Mouse (Mus musculus) urinary bladder, adult 2 months (tissue): Measurements from ENCODE around the gene Ap1g1. TPM values are rescaled to one million over a fixed set of nuclear protein-coding genes. Genes with fewer than 3 reads are reported as not detected.
"Not testable (repeated sequence)": the region's sequence is repeated elsewhere in the genome, so short reads cannot be mapped to it uniquely, and the experiment has no call there.

ENCODE experiments used
- DNase-seq: peaks from one replicate; pipeline ENCODE4 v3.0.0; 2022; ENCODE audit warnings: low spot score
- polyA plus RNA-seq: library from polyadenylated mRNA; depleted of rRNA; stranded (reverse); fragments of >200 nt; gene quantifications from 2 replicates; pipeline ENCODE4 v1.2.3, GENCODE M21; 2012; rRNA removed

The Ap1g1 gene
- polyA plus RNA-seq, 1 experiment, result 58.7 TPM

DNA sequence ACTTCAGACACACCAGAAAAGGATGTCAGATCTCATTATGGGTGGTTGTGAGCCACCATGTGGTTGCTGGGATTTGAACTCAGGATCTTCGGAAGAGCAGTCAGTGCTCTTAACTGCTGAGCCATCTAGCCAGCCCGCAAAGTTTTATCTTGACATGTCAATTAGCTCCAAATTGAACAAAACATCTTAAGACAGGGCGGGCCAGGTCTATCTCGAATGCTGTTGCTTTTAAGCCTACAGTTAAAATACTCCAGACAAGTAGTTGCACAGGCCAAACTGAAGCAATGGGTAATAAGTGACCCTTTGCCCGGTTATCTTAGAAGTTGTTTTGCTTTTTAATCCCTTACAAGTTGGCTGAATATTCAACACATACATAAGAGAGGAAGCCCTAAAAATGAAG, 88.3 kb downstream of the Ap1g1 start:
- no peak for DNase-seq

DNA sequence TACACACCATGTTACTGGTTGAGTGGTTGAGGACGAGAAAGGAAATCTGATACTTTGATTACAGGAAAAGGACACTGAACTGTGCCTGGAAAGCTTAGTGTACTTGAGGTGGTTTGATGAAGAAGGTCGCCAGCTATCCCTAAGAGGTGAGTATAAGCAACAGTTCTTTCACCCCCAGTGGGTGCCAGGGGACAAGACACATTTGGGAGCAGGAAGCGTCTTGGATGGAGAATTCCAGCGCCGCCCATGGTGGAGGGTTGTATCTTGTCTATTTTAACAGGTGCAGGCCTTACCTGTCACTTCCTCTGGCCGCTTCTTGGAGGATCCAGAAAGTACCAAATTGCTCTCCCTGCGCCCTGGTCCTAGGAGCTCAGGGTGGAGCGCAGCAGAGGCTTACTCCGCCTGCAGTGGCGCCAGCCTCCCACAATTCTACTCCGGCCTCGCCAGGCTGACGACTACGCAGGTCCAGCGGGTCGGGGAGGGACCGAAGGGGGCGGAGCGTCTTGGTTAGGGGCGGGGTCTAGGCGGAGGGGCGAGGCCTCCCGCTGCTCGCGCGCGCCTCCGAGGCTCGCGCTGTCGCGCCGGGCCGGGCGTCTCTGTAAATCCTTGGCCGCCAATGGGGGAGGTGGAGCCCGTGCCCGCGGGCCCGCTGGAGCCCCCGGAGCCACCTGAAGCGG, 89.8 kb downstream of the Ap1g1 start, which contains the start of gene Phlpp2:
Gene Phlpp2, plus strand, starts transcription at position 540 of the 677 bp plus-strand sequence.
- peak; percentile 89 for DNase-seq

DNA sequence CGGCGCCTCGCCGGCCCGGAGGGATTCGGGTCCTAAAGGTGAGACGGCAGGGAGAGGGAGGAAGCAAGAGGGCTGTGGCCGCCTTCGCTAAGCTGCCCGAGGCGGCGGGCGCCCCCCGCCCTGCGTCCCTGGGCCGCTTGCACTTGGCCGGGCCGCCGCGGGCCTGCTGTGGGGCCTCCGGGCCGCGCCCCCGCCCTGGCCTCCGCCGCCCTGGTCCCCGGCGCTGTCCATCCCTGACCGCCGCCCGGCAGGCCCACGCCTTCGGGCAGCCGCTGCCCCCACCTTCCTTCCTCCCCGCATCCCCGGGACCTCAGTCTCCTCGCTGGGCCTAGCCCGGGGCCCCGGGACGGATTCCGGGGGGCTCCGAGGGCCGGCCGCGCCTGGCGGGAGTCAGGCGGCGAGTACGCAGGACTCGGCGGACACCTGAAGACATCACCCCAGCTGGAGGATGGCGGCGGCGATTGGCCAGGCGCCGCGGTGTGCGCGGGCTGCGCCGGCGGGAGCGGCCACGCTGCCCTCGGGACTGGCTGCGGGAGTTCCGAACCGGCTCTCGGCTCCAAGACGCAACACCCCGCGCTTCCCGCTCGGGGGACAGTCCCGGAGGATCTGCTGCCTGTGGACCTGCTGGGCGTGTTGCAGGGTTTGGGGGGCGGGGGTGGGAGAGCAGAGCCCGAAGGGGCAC, 90.5 kb downstream of the Ap1g1 start:
- DNase-seq, result no peak

DNA sequence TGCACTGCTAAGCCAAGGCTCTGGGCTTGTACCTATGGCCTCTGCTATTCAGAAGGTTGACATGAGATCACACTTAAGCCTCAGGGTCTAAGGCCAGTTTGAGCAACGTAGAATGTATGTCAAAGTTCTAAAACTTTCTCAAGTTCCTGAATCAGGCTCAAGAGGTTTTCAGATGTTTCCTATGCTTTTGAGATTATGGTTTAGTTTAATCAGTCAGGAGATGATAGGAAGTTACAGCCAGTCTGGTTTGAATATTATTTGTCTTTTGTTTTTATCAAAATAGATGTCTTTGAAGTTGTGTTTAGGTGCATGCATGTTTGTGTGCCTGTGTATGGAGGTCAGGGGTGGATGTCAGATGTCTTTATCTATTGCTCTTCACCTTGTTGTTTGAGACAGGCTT, 92.7 kb downstream of the Ap1g1 start:
- DNase-seq, result no peak

DNA sequence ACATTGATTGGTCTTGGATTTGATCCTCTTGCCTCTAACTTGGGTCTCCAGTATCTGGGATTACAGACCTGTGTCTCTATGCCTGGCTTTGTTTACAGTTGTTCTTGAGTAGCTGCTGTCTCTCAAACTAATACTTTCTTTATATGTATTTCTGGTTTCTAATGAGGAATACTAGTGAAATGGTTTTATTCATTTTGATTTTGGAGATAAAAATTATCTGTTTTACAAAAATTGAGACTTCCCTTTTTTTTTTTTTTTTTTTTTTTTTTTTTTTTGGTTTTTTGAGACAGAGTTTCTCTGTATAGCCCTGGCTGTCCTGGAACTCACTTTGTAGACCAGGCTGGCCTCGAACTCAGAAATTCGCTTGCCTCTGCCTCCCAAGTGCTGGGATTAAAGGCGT, 95.4 kb downstream of the Ap1g1 start:
- not testable (repeated sequence) for DNase-seq

DNA sequence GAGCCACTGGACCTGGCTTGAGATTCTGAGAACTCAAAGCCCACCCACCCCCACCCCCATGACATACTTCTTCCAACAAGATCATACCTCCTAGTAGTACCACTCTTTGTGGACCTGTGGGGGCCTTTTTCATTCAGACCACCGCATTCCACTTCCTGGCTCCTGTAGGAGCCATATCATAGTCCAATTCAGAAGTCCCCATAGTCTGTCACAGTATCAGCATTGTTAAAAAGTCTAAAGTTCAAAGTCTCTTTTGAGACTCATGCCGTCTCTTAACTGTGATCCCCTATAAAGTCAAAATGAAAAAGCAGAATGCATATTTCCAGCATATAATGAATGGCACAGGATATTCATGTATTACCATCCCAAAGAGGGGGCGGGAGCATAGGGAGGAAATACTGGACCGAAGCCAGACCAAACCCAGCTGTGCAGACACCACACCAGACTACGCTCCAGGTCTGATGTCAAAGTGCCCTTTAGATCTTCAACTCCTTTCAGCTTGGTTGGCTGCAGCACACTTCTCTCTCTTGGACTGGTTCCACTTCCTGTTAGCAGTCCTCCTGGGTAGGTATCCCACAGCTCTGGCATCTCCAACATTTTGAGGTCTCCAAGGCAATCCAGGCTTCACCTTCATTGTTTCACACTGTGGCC, 101.8 kb downstream of the Ap1g1 start:
- no peak for DNase-seq

DNA sequence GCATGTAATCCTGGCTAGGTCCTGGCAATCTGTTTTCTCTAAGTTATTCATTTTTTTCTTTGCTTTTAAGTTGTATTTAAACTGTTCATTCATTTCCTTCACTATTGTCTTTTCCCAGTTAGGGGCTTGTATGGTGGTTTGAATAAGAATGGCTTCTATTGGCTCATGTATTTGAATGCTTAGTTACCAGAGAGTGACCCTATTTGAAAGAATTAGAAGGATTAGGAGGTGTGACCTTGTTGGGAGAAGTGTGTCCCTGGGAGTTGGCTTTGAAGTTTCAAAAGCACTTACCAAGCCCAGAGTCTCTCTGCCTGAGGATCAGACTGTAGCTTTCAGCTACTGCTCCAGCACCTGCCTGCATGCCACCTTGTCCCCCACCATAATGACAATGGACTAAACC, 106.9 kb downstream of the Ap1g1 start:
- DNase-seq, result no peak

DNA sequence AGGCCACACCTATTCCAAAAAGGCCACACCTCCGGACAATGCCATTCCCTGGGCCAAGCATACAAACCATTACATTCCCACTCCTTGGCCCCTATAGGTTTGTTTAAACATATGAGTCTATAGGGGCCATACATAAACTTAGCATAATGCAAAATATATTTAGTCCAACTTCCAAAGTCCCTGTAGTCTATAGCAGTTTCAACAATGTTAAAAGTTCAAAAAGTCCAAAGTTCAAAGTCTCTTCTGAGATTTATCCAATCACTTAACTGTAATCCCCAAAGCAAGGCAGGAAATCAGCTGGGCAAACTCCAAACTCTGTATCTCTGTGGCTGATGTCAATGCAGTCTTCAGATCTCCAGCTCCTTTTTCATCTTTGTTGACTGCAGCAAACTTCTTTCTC, 110.9 kb downstream of the Ap1g1 start:
- DNase-seq, result no peak

DNA sequence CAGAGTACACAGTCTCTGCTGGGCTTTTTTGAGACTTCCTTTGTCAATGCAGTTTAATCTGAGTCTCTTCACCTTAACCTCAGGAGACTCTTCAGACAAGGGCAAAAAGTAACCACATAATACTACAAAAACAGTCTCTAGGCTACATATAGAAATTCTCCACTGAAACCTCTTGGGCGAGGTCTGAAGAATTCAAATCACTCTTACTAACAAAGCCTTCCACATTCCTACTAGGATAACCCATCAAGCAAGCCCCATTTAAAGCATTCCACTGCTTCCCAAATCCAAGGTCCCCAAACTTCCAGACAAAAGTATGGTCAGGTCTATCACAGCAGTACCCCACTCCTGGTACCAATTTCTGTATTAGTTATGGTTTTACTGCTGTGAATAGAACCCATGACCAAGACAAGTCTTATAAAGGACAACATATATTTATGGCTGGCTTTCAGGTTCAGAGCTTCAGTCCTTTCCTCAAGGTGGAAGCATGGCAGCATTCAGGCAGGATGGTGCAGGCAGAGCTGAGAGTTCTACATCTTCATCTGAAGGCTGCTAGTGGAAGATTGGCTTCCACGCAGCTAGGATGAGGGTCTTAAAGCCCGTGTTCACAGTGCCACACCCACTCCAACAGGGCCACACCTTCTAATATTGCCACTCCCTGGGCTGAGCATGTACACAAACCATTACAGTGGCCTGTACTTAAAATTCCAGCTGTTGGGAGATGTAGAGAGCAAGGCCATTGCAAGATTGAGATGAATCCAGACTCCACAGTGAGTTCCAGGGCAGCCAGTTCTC, 112.6 kb downstream of the Ap1g1 start:
- no peak for DNase-seq

DNA sequence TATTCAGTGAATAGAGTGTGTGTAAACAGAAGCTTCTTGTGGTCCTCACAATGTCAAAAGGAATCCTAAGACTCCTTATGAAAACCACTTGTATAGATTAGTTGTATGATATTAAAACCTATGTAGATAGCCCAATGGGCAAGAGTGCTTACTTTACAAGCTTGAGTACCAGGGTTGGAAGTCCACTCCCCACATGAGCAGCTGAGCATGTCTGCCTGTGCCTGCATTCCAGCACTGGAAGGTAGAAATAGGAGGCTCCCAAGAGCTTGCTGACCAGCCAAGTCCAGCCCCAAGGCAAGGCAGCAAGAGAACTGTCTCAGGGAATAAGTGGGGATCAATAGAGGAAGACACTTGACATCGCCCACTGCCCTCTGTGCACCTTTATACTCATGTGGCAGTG, 116.3 kb downstream of the Ap1g1 start:
- no peak for DNase-seq

DNA sequence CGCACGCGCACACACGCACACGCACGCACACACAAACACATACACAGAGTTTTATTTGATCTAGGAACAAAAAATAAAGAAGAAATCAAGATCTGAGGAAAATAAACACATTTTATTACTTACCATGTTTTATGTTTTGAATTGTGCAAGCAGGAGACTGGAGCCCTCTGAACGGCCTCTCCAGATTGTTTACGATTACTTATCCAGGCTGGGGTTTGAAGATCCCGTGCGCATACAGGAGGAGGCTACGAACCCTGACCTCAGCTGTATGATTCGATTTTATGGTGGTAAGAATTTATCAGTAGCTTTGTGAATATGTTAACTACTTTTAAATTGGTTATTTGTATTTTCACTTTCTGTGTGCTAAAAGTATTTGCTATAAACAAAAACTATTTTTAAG, 117.0 kb downstream of the Ap1g1 start:
- DNase-seq, result no peak

DNA sequence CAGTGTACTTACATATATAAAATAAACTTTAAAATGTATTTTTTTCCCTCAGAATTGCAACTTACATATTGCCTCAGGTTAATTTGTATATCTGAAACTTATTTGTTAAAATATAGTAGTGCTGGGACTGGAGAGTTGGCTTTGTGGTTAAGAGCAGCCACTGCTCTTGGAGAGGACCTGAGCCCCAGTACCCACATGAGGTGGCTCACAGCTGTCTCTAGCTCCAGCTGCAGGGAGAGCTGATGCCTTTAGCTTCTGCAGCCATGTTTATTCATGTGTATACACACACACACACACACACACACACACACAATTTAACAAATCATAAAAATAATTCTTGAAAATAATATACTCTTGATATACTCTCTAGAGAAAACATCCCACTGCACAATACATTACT, 124.0 kb downstream of the Ap1g1 start:
- DNase-seq, result no peak

DNA sequence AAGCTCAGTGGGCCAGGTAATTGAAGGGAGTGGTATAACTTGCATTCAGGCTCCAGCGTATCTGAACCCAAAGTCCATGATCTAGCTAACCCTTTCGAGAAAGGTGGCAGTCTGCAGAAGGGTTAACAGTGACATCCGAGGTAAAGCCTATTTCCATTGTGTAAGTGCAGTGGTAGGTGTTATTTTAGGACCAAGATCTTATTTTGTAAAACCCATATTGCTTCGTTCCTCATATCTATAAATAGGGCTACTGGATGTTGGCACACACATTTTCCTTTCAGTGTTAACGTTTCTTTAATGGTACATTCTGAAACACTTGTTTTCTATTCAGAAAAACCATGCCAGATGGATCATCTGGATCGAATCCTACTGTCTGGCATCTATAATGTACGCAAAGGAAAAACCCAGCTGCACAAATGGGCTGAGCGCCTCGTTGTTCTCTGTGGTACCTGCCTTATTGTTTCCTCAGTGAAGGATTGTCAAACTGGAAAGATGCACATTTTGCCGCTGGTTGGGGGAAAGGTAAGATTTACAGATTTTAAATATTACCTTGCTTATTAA, 125.6 kb downstream of the Ap1g1 start:
- DNase-seq, result no peak

DNA sequence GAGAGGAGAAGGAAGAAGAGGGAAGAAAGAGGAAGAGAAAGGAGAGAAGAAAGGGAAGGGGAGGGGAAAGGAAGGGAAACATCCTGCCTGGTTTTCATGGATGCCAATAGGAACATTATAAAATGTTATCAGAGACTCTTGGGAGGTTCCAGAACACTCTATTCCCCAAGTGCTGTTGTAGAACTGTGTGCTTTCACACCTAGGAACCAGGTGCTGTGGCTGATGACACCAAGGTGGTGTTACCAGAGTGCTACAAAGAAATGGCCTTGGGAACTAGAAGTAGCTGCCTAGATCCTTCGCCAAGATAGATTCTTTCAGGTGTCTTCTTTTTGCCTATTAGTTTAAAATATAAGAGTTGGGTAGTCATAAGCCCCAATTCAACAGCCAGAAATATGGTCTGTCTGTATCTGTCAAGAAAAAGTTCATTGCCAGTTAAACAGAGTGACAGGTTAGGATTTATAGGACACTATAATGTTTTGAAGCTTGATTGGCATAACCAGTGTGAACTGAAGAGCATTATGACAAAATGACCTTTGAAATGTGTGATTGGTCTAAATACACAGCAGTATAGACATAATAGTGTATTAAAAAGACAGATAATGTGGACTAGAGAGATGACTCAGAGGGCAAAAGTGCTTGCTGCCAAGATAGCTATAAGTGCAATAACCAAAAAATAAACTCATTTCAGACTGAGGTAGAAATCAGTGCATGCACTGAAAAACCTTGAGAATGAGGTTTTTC, 126.7 kb downstream of the Ap1g1 start:
- no peak for DNase-seq

DNA sequence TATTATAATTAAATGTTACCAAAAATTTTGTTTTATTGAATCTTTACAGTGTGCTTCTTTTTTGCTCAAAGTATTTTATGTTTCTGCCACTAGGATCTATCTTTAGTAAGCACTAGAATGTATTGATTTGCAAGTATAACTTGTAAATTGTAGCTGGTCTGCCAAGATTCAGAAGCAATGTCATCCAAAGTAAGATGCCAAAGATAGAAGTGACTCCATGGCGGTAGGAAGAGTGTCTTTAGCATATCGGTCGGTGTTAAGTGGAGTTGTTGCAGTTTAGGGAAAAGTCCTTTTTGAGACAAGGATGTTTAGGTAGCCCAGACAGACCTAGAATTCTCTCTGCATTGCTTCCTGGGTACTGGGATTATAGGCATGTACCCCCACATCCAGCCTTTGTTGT, 128.6 kb downstream of the Ap1g1 start:
- no peak for DNase-seq

DNA sequence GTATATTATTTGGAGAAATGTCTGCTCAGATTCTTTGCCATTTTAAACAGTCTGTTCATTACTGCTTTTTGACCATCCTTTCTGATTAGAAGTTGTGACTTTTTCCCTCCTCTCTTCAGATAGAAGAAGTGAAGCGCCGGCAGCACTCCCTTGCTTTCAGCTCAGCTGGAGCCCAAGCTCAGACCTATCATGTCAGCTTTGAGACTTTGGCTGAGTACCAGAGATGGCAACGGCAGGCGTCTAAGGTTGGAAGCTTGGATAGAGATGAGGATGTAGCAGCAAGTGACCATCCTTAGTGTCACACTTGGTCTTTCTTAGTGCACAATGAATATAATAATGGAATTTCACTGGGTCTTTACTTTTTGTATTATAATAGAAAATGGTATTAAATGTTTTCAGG, 129.0 kb downstream of the Ap1g1 start:
- DNase-seq, result no peak

Other genes starting within 250 kb of the Ap1g1 start
- 9.9 and 14.1 TPM in 2 replicates for gene Dhx38, start 212.7 kb upstream of the Ap1g1 start, polyA plus RNA-seq
- gene Txnl4b, start 212.7 kb upstream of the Ap1g1 start, polyA plus RNA-seq, result 3.1 and 6.7 TPM in 2 replicates
- 20.1 and 32.2 TPM in 2 replicates for gene Hp, start 199.4 kb upstream of the Ap1g1 start, polyA plus RNA-seq
- 20.6 and 26.5 TPM in 2 replicates for gene Dhodh, start 169.9 kb upstream of the Ap1g1 start, polyA plus RNA-seq
- 0.04 and 0.10 TPM in 2 replicates for gene Pkd1l3, start 164.0 kb upstream of the Ap1g1 start, polyA plus RNA-seq
- gene Ist1, start 85.3 kb upstream of the Ap1g1 start, polyA plus RNA-seq, result 84.2 and 98.4 TPM in 2 replicates
- gene Zfp821, start 73.0 kb upstream of the Ap1g1 start, polyA plus RNA-seq, result 13.4 and 15.2 TPM in 2 replicates
- 11.3 and 13.7 TPM in 2 replicates for gene Atxn1l, start 40.8 kb upstream of the Ap1g1 start, polyA plus RNA-seq
- 5.7 and 6.4 TPM in 2 replicates for gene Phlpp2, start 90.0 kb downstream of the Ap1g1 start, polyA plus RNA-seq
- gene Marveld3, start 183.6 kb downstream of the Ap1g1 start, polyA plus RNA-seq, result 10.2 and 10.6 TPM in 2 replicates
- 0.13 and 0.40 TPM in 2 replicates for gene Tat, start 211.9 kb downstream of the Ap1g1 start, polyA plus RNA-seq